Mouse (Mus musculus) layer of hippocampus, adult 2 months (tissue): ENCODE results near the gene Ppp1r13b. TPM values are rescaled to one million over a fixed set of nuclear protein-coding genes. Genes with fewer than 3 reads are reported as not detected.
A peak's percentile ranks its signal among the peaks of the same experiment; 100 is the strongest.

Experiments used
- DNase-seq, 2 experiments: peaks; one replicate each; pipeline ENCODE4 v3.0.0; 2022; ENCODE audit warnings: low spot score in 2 of 2
- H3K27ac ChIP-seq: fragments of 200-600 bp; 2 replicates; pipeline ENCODE4 v1.8.1; 2022
- H3K4me3 ChIP-seq: fragments of 200-600 bp; 2 replicates; pipeline ENCODE4 v1.8.1; 2022; ENCODE audit warnings: mild to moderate bottlenecking
- CTCF ChIP-seq: fragments of 200-600 bp; conservative IDR thresholded peaks from 2 replicates; pipeline ENCODE4 v1.8.1; 2022; ENCODE audit warnings: antibody characterized with exemption, mild to moderate bottlenecking, moderate library complexity
- total RNA-seq, 2 experiments: library from RNA; stranded (reverse); gene quantifications; 2 replicates each; pipeline ENCODE4 v1.2.3; 2021

Ppp1r13b gene
- total RNA-seq, 2 experiments from 2014 or later: 101 to 106 TPM

- Histone ChIP-seq H3K4me3 (no peak overlapping the region), H3K27ac (no peak overlapping the region)
- no peak for TF ChIP-seq CTCF
- no peak for DNase-seq
Observed at GRCm38 (mm10) chr12:111933971-111934370, 26.1 kb upstream of the Ppp1r13b start.

GRCm38 (mm10) chr12:111933032-111933704 is 25.3 kb upstream of the Ppp1r13b start:
- no peak for DNase-seq
- no peak for TF ChIP-seq CTCF
- H3K27ac ChIP-seq: no peak overlapping the region
- no peak overlapping the region for H3K4me3 ChIP-seq

GRCm38 (mm10) chr12:111932513-111932912 is 24.6 kb upstream of the Ppp1r13b start:
- no peak for TF ChIP-seq CTCF
- no peak overlapping the region for H3K27ac ChIP-seq

GRCm38 (mm10) chr12:111931411-111932025 is 23.6 kb upstream of the Ppp1r13b start:
- Histone ChIP-seq H3K4me3 (no peak overlapping the region), H3K27ac (no peak overlapping the region)
- DNase-seq: no peak
- no peak for TF ChIP-seq CTCF

More at GRCm38 (mm10) chr12:111932513-111932912, 24.6 kb upstream of the Ppp1r13b start:
- no peak for DNase-seq
- H3K4me3 ChIP-seq: no peak overlapping the region

GRCm38 (mm10) chr12:111928411-111928966 is 20.6 kb upstream of the Ppp1r13b start:
- Histone ChIP-seq H3K27ac (no peak overlapping the region), H3K4me3 (no peak overlapping the region)
- no peak for DNase-seq
- TF ChIP-seq CTCF: no peak

- no peak for DNase-seq
- H3K4me3 ChIP-seq: no peak overlapping the region
- TF ChIP-seq CTCF: no peak
- no peak overlapping the region for H3K27ac ChIP-seq
Observed at GRCm38 (mm10) chr12:111927338-111927737, 19.4 kb upstream of the Ppp1r13b start.

GRCm38 (mm10) chr12:111923117-111923516 is 15.2 kb upstream of the Ppp1r13b start:
- no peak for TF ChIP-seq CTCF
- Histone ChIP-seq H3K27ac (peak overlapping the region; percentile 51; the same call in 1 of the 2 replicates), H3K4me3 (no peak overlapping the region)
- DNase-seq: no peak

- DNase-seq: peak; percentile 76 to 81
- Histone ChIP-seq H3K27ac (peak overlapping the region; percentile 92), H3K4me3 (no peak overlapping the region)
- TF ChIP-seq CTCF: no peak
Observed at GRCm38 (mm10) chr12:111920046-111920445, 12.1 kb upstream of the Ppp1r13b start.

GRCm38 (mm10) chr12:111916514-111917217 is 8.8 kb upstream of the Ppp1r13b start:
- no peak overlapping the region; the same call in 1 of the 2 replicates for H3K27ac ChIP-seq

GRCm38 (mm10) chr12:111915781-111916180 is 7.9 kb upstream of the Ppp1r13b start:
- Histone ChIP-seq H3K4me3 (no peak overlapping the region), H3K27ac (no peak overlapping the region)
- DNase-seq: no peak
- no peak for TF ChIP-seq CTCF

More at GRCm38 (mm10) chr12:111916514-111917217, 8.8 kb upstream of the Ppp1r13b start:
- TF ChIP-seq CTCF: no peak
- no peak for DNase-seq
- H3K4me3 ChIP-seq: no peak overlapping the region

GRCm38 (mm10) chr12:111914031-111914430 is 6.1 kb upstream of the Ppp1r13b start:
- TF ChIP-seq CTCF: no peak
- no peak overlapping the region for H3K27ac ChIP-seq
- no peak for DNase-seq
- no peak overlapping the region for H3K4me3 ChIP-seq

GRCm38 (mm10) chr12:111912802-111913201 is 4.9 kb upstream of the Ppp1r13b start:
- no peak for DNase-seq
- no peak overlapping the region for H3K4me3 ChIP-seq
- no peak for TF ChIP-seq CTCF
- H3K27ac ChIP-seq: no peak overlapping the region

GRCm38 (mm10) chr12:111911796-111912195 is 3.9 kb upstream of the Ppp1r13b start:
- DNase-seq: no peak
- TF ChIP-seq CTCF: no peak
- Histone ChIP-seq H3K27ac (no peak overlapping the region), H3K4me3 (no peak overlapping the region)
